Mouse (Mus musculus) heart, adult 2 months (tissue): Measurements from ENCODE around the gene Fam204a.

Experiments
- CTCF ChIP-seq: fragments of 200-600 bp; IDR thresholded peaks from 2 replicates; pipeline ENCODE4 v1.8.1; 2022; ENCODE audit warnings: antibody characterized with exemption, mild to moderate bottlenecking, moderate library complexity
- EP300 ChIP-seq: fragments of 200-500 bp; IDR thresholded peaks from 2 replicates; pipeline ENCODE4 v1.6.1; 2011; ENCODE audit warnings: low read depth, low read length, control low read depth; ENCODE audit not compliant: insufficient read depth
- POLR2A ChIP-seq: fragments of 200-500 bp; IDR thresholded peaks from 2 replicates; pipeline ENCODE4 v1.6.1; 2011; ENCODE audit warnings: mild to moderate bottlenecking, low read depth, low read length, control low read depth; ENCODE audit not compliant: insufficient read depth

- no peak for TF ChIP-seq EP300
- no peak for TF ChIP-seq CTCF
- no peak for TF ChIP-seq POLR2A
Observed at GRCm38 (mm10) chr19:60178771-60179563, 47.5 kb downstream of the Fam204a start.
